Mouse (Mus musculus): Measurements from ENCODE around the gene Spop.

GRCm38 (mm10) chr11:95517162-95517561, 103.3 kb downstream of the Spop start:
- no peak for TF ChIP-seq CTCF (IDR thresholded peaks at IDR 0.05; ENCODE audit: low read depth, low read length)
- TF ChIP-seq POLR2A (IDR thresholded peaks at IDR 0.05; ENCODE audit: borderline replicate concordance, low read depth, low read length) = no peak

Measured in bone marrow macrophage, adult 2 months (primary cell).